Mouse (Mus musculus): ENCODE data around the gene Cpz.

GRCm38 (mm10) chr5:35541059-35541790 is 15.7 kb upstream of the Cpz start:
- TF ChIP-seq CTCF (IDR thresholded peaks at IDR 0.05; ENCODE audit: low read depth, low read length), result no peak
- no peak for TF ChIP-seq POLR2AphosphoS5 (IDR thresholded peaks at IDR 0.05; ENCODE audit: insufficient replicate concordance, low read depth, low read length)
- TF ChIP-seq TAL1 (conservative IDR thresholded peaks at IDR 0.05; ENCODE audit: low read depth, low read length), result no peak
- TF ChIP-seq GATA1 (IDR thresholded peaks at IDR 0.05; ENCODE audit: borderline replicate concordance, low read length), result no peak

Data from G1E (cell line).